Comparison of ENCODE assay signal across 8 mouse cellular contexts in genomic region chr8:71396639-71397305, GRCm38 (mm10). TPM values are rescaled to one million over a fixed set of nuclear protein-coding genes. Genes with fewer than 3 reads are reported as not detected.
DNase-seq lines count a peak whose midpoint lies in the region; ATAC-seq and TF ChIP-seq lines count a peak whose summit lies in the region.

Gene Babam1, plus strand, starts transcription at chr8:71396861.

- peak within 1 kb of the TSS; percentile 77 for H3K4me3 ChIP-seq in forebrain, embryonic 13.5 days
- H3K4me3 ChIP-seq in liver, postnatal 0 days (ENCODE audit: low read depth, low read length) = peak within 1 kb of the TSS; percentile 98
- peak within 1 kb of the TSS; percentile 57 for H3K4me3 ChIP-seq in neural tube, embryonic 14.5 days (ENCODE audit: low read depth, low read length)

- H3K36me3 ChIP-seq in forebrain, embryonic 13.5 days (ENCODE audit: poor library complexity, severe bottlenecking) = peaks cover 26% of the 10 kb centered on the region
- H3K36me3 ChIP-seq in liver, postnatal 0 days (replicated peaks; ENCODE audit: insufficient read depth, low read length) = peaks cover 16% of the 10 kb centered on the region
- H3K36me3 ChIP-seq in neural tube, embryonic 14.5 days (ENCODE audit: control insufficient read depth, insufficient read depth, low read length) = peaks cover 10% of the 10 kb centered on the region

- no peaks in the 10 kb centered on the region for H3K9me3 ChIP-seq in forebrain, embryonic 13.5 days (replicated peaks)
- no peaks in the 10 kb centered on the region for H3K9me3 ChIP-seq in liver, postnatal 0 days (ENCODE audit: low read length)
- no peaks in the 10 kb centered on the region for H3K9me3 ChIP-seq in neural tube, embryonic 14.5 days (ENCODE audit: control insufficient read depth, low read length)

- DNase-seq in ES-CJ7 (ENCODE audit: low read depth, low spot score) = peak; percentile 96
- peak; percentile 95 for DNase-seq in heart, postnatal 10 days
- DNase-seq in large intestine, adult 2 months (ENCODE audit: low read depth, low spot score) = no peak
- DNase-seq in liver, postnatal 0 days = peak; percentile 92
- peak; percentile 91 for DNase-seq in testis, postnatal 10 days (ENCODE audit: low spot score)

- peak within 1 kb of the TSS; percentile 44 for H3K27ac ChIP-seq in forebrain, embryonic 13.5 days
- H3K27ac ChIP-seq in liver, postnatal 0 days (ENCODE audit: low read depth) = peak within 1 kb of the TSS; percentile 71
- peak within 1 kb of the TSS; percentile 58; the same call in 1 of the 2 replicates for H3K27ac ChIP-seq in neural tube, embryonic 14.5 days (ENCODE audit: low read depth, low read length)

- peak; percentile 96 for ATAC-seq in cerebellum, adult (ENCODE audit: insufficient number of reproducible peaks, low FRiP score, low TSS enrichment)
- ATAC-seq in forebrain, embryonic 13.5 days = peak; percentile 99
- ATAC-seq in liver, postnatal 0 days = peak; percentile 95
- peak; percentile 98 for ATAC-seq in neural tube, embryonic 14.5 days (ENCODE audit: low read depth)

- H3K27me3 ChIP-seq in forebrain, embryonic 13.5 days = no peaks in the 10 kb centered on the region
- no peaks in the 10 kb centered on the region for H3K27me3 ChIP-seq in liver, postnatal 0 days (ENCODE audit: insufficient read depth, low read length)
- H3K27me3 ChIP-seq in neural tube, embryonic 14.5 days (ENCODE audit: control insufficient read depth, insufficient read depth, low read length) = no peaks in the 10 kb centered on the region

- 0 out of 2 replicates have a peak, but pooled peaks have one; percentile 13 for TF ChIP-seq EP300 in liver, postnatal 0 days (IDR thresholded peaks at IDR 0.05; ENCODE audit: low read depth)

- H3K9ac ChIP-seq in forebrain, embryonic 13.5 days = peak within 1 kb of the TSS; percentile 76
- peak within 1 kb of the TSS; percentile 83 for H3K9ac ChIP-seq in liver, postnatal 0 days (replicated peaks)
- H3K9ac ChIP-seq in neural tube, embryonic 14.5 days (replicated peaks; ENCODE audit: low read depth, low read length) = peak within 1 kb of the TSS; percentile 56

- intact Hi-C loops in heart, postnatal 10 days (cut with DNase I) = no loop called here

- peak within 1 kb of the TSS; percentile 86 for H3K4me2 ChIP-seq in forebrain, embryonic 13.5 days
- H3K4me2 ChIP-seq in liver, postnatal 0 days (ENCODE audit: low read depth, low read length) = peak within 1 kb of the TSS; percentile 97
- H3K4me2 ChIP-seq in neural tube, embryonic 14.5 days (ENCODE audit: low read depth, low read length) = peak within 1 kb of the TSS; percentile 94

- peaks cover 13% of the 10 kb centered on the region for H3K4me1 ChIP-seq in forebrain, embryonic 13.5 days
- H3K4me1 ChIP-seq in liver, postnatal 0 days (ENCODE audit: insufficient read depth) = peaks cover 12% of the 10 kb centered on the region
- peaks cover 8% of the 10 kb centered on the region; the same call in 1 of the 2 replicates for H3K4me1 ChIP-seq in neural tube, embryonic 14.5 days (ENCODE audit: control insufficient read depth, insufficient read depth, low read length)

- TF ChIP-seq CTCF in liver, postnatal 0 days (IDR thresholded peaks at IDR 0.05; ENCODE audit: low read depth) = no peak

- WGBS in forebrain, embryonic 13.5 days = 1% methylated on average over 34 of the region's 34 CpGs
- 1% methylated on average over 34 of the region's 34 CpGs for WGBS in large intestine, adult 2 months
- under 1% methylated on average over 34 of the region's 34 CpGs for WGBS in liver, postnatal 0 days (ENCODE audit: insufficient replicate concordance)
- WGBS in neural tube, embryonic 14.5 days = under 1% methylated on average over 34 of the region's 34 CpGs

RNA-seq across cellular contexts. Expression of gene Babam1, which starts in this region (rescaled TPM):
- 99.2 and 101 TPM in 2 replicates for polyA plus RNA-seq in forebrain, embryonic 13.5 days (2015; fragmentation: Nextera tagmentation; extraction: Ambion mirVana)
- 10 to 100 TPM; 65.1 to 65.7 TPM for total RNA-seq in heart, postnatal 10 days (2021)
- polyA plus RNA-seq in large intestine, adult 2 months (2012; rRNA removed) = 106 and 114 TPM in 2 replicates
- 40.0 and 40.7 TPM in 2 replicates for polyA plus RNA-seq in liver, postnatal 0 days (2015; fragmentation: Nextera tagmentation; extraction: Ambion mirVana)
- polyA plus RNA-seq in neural tube, embryonic 14.5 days (2014; fragmentation: Nextera tagmentation; extraction: Ambion mirVana) = 90.9 and 96.5 TPM in 2 replicates
